Mouse (Mus musculus): Measurements from ENCODE around the gene Rcl1.

The Rcl1 gene

GRCm38 (mm10) chr19:29100874-29101542 lies at the start of gene Rcl1:
Gene Rcl1 (plus strand): TSS chr19:29101375.
- DNase-seq: peak; percentile 90 to 92

- DNase-seq: no peak
Measured at GRCm38 (mm10) chr19:29052786-29053185, 48.4 kb upstream of the Rcl1 start.

GRCm38 (mm10) chr19:29054594-29054993 lies 46.6 kb upstream of the Rcl1 start:
- DNase-seq: no peak

GRCm38 (mm10) chr19:29055469-29055868 lies 45.7 kb upstream of the Rcl1 start:
- DNase-seq: no peak

GRCm38 (mm10) chr19:29058741-29059140 lies 42.4 kb upstream of the Rcl1 start:
- DNase-seq: no peak

GRCm38 (mm10) chr19:29059688-29060087 lies 41.5 kb upstream of the Rcl1 start:
- no peak for DNase-seq

GRCm38 (mm10) chr19:29060299-29060698 lies 40.9 kb upstream of the Rcl1 start:
- DNase-seq: no peak

- no peak for DNase-seq
Measured at GRCm38 (mm10) chr19:29063009-29063408, 38.2 kb upstream of the Rcl1 start.

- DNase-seq: peak; percentile 97
Measured at GRCm38 (mm10) chr19:29063577-29064363, 37.4 kb upstream of the Rcl1 start.

GRCm38 (mm10) chr19:29064451-29065102 lies 36.6 kb upstream of the Rcl1 start:
- peak; percentile 24 for DNase-seq

GRCm38 (mm10) chr19:29066981-29067471 lies 34.1 kb upstream of the Rcl1 start:
- DNase-seq: peak; percentile 83 to 86

GRCm38 (mm10) chr19:29069195-29069594 lies 32.0 kb upstream of the Rcl1 start:
- no peak for DNase-seq

GRCm38 (mm10) chr19:29074802-29075201 lies 26.4 kb upstream of the Rcl1 start:
- DNase-seq: no peak

GRCm38 (mm10) chr19:29088628-29089027 lies 12.5 kb upstream of the Rcl1 start:
- DNase-seq: no peak

- no peak for DNase-seq
Measured at GRCm38 (mm10) chr19:29092194-29092593, 9.0 kb upstream of the Rcl1 start.

- DNase-seq: no peak
Measured at GRCm38 (mm10) chr19:29099106-29099505, 2.1 kb upstream of the Rcl1 start.

GRCm38 (mm10) chr19:29099596-29099995 lies 1.6 kb upstream of the Rcl1 start:
- no peak for DNase-seq

- no peak for DNase-seq
Measured at GRCm38 (mm10) chr19:29100261-29100660, 914 bp upstream of the Rcl1 start.

- DNase-seq: no peak
Measured at GRCm38 (mm10) chr19:29101591-29101990, 416 bp downstream of the Rcl1 start.

GRCm38 (mm10) chr19:29102098-29102497 lies 923 bp downstream of the Rcl1 start:
- peak; percentile 10 to 12 for DNase-seq

- no peak for DNase-seq
Measured at GRCm38 (mm10) chr19:29105816-29106215, 4.6 kb downstream of the Rcl1 start.

- no peak for DNase-seq
Measured at GRCm38 (mm10) chr19:29106261-29106660, 5.1 kb downstream of the Rcl1 start.

- DNase-seq: no peak
Measured at GRCm38 (mm10) chr19:29112662-29113061, 11.5 kb downstream of the Rcl1 start.

Measured in B cell, adult 2 months (primary cell).